Comparison of ENCODE assay signal across 8 mouse cellular contexts in the genomic region with DNA sequence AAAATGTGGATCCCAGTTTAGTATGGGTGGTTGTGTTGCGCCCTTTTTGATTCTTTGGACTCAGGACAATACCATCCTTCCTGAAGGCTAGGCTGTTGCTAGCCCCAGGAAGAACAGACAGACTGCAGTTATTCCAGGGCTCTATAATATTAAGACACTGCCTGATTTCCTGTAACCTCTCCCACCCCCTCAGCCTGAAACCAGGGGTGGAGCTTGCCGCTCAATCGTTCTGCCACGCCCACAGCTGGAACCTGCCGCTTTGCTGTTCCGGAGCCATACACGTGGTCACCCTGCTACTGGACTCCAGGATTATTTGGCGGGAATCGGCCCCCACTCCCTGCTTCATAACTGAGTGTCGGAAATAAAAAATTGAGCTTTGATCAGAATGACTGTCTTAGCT. TPM values are rescaled to one million over a fixed set of nuclear protein-coding genes. Genes with fewer than 3 reads are reported as not detected.
DNase-seq lines count a peak whose midpoint lies in the region; ATAC-seq and TF ChIP-seq lines count a peak whose summit lies in the region.
"Not testable (repeated sequence)": the region's sequence is repeated elsewhere in the genome, so short reads cannot be mapped to it uniquely, and the experiment has no call there.

No protein-coding gene starts in this region.

- 48% methylated on average over 10 of the region's 10 CpGs for WGBS in heart, embryonic 12.5 days
- WGBS in intestine, embryonic 14.5 days = 53% methylated on average over 10 of the region's 10 CpGs
- 32% methylated on average over 10 of the region's 10 CpGs for WGBS in lung, embryonic 14.5 days

- H3K4me3 ChIP-seq in heart, embryonic 12.5 days; intestine, embryonic 14.5 days (ENCODE audit: low read depth, low read length); lung, embryonic 14.5 days (ENCODE audit: low read depth, low read length): not testable (repeated sequence)

- H3K4me2 ChIP-seq in heart, embryonic 12.5 days = peak overlapping the region; percentile 16
- 0 out of 2 replicates have a peak overlapping the region, but pooled peaks have one; percentile 3 for H3K4me2 ChIP-seq in intestine, embryonic 14.5 days (ENCODE audit: low read length)
- peak overlapping the region; percentile 20; the same call in 1 of the 2 replicates for H3K4me2 ChIP-seq in lung, embryonic 14.5 days

- not testable (repeated sequence) for H3K27ac ChIP-seq in heart, embryonic 12.5 days (ENCODE audit: poor library complexity, severe bottlenecking); intestine, embryonic 14.5 days (ENCODE audit: low read depth); lung, embryonic 14.5 days (ENCODE audit: low read depth)

- H3K9me3 ChIP-seq in heart, embryonic 12.5 days (replicated peaks); intestine, embryonic 14.5 days (ENCODE audit: control insufficient read depth, low read length); lung, embryonic 14.5 days (ENCODE audit: low read depth, low read length): not testable (repeated sequence)

- H3K36me3 ChIP-seq in heart, embryonic 12.5 days; intestine, embryonic 14.5 days (ENCODE audit: control insufficient read depth, insufficient read depth, low read length); lung, embryonic 14.5 days (ENCODE audit: insufficient read depth): not testable (repeated sequence)

- TF ChIP-seq CTCF in lung, embryonic 14.5 days (IDR thresholded peaks at IDR 0.05; ENCODE audit: low read depth) = not testable (repeated sequence)

- H3K4me1 ChIP-seq in heart, embryonic 12.5 days (replicated peaks); intestine, embryonic 14.5 days (replicated peaks; ENCODE audit: control insufficient read depth, insufficient read depth, low read length); lung, embryonic 14.5 days (ENCODE audit: insufficient read depth): not testable (repeated sequence)

- not testable (repeated sequence) for H3K9ac ChIP-seq in heart, embryonic 12.5 days; intestine, embryonic 14.5 days (ENCODE audit: low read length); lung, embryonic 14.5 days

- DNase-seq in adrenal gland, adult (ENCODE audit: inconsistent age in 2 of 2, low spot score in 1 of 2) = peak; percentile 32 to 73
- DNase-seq in embryo, embryonic 10.5 days (ENCODE audit: low spot score) = peak; percentile 1
- not testable (repeated sequence) for DNase-seq in intestine, embryonic 14.5 days (ENCODE audit: low spot score)
- DNase-seq in kidney, postnatal 14 days = peak; percentile 5
- peak; percentile 16 for DNase-seq in lung, embryonic 14.5 days
- DNase-seq in ovary, postnatal 14 days (ENCODE audit: low spot score) = peak; percentile 5
- peak; percentile 4 for DNase-seq in urinary bladder, postnatal 25 days (ENCODE audit: low spot score)

- ATAC-seq in heart, embryonic 12.5 days (ENCODE audit: insufficient number of reproducible peaks, low FRiP score); intestine, embryonic 14.5 days (replicated peaks; ENCODE audit: low FRiP score, low TSS enrichment, low read depth); lung, embryonic 14.5 days (ENCODE audit: insufficient read depth): not testable (repeated sequence)

- not testable (repeated sequence) for H3K27me3 ChIP-seq in heart, embryonic 12.5 days (replicated peaks); intestine, embryonic 14.5 days (replicated peaks; ENCODE audit: control insufficient read depth, insufficient read depth, low read length); lung, embryonic 14.5 days (ENCODE audit: insufficient read depth, low read length)

RNA-seq across cellular contexts. Expression of gene Usp11, which starts 26.3 kb away (rescaled TPM):
- 43.7 and 45.4 TPM in 2 replicates for polyA plus RNA-seq in heart, embryonic 12.5 days (2016; fragmentation: Nextera tagmentation; extraction: Ambion mirVana)
- polyA plus RNA-seq in intestine, embryonic 14.5 days (2014; fragmentation: Nextera tagmentation; extraction: Ambion mirVana) = 36.9 and 41.6 TPM in 2 replicates
- polyA plus RNA-seq in lung, embryonic 14.5 days (2014; fragmentation: Nextera tagmentation; extraction: Ambion mirVana) = 38.2 and 39.9 TPM in 2 replicates

RNA-seq across cellular contexts. Expression of gene Cdk16, which starts 42.3 kb away (rescaled TPM):
- 140 and 141 TPM in 2 replicates for polyA plus RNA-seq in heart, embryonic 12.5 days (2016; fragmentation: Nextera tagmentation; extraction: Ambion mirVana)
- polyA plus RNA-seq in intestine, embryonic 14.5 days (2014; fragmentation: Nextera tagmentation; extraction: Ambion mirVana) = 74.6 and 81.6 TPM in 2 replicates
- polyA plus RNA-seq in lung, embryonic 14.5 days (2014; fragmentation: Nextera tagmentation; extraction: Ambion mirVana) = 92.8 and 96.6 TPM in 2 replicates
